Mouse (Mus musculus) neural tube, embryonic 14.5 days (tissue): ENCODE results near the gene Gm16181. TPM values are rescaled to one million over a fixed set of nuclear protein-coding genes. Genes with fewer than 3 reads are reported as not detected.

Source experiments
- ATAC-seq: fragments of 200-750 bp; cut with Nextera tagmentation; 2 replicates; pipeline ENCODE4 v1.8.0; 2017; ENCODE audit warnings: low read depth, mild to moderate bottlenecking, moderate TSS enrichment, moderate library complexity
- H3K27ac ChIP-seq: fragments of 300-500 bp; sonication (generic); 2 replicates; pipeline ENCODE4 v1.5.1; 2014; ENCODE audit warnings: low read depth, mild to moderate bottlenecking, control low read depth, low read length, moderate library complexity, mixed read lengths
- H3K27me3 ChIP-seq: fragments of 300-500 bp; sonication (generic); 2 replicates; pipeline ENCODE4 v1.6.1; 2014; ENCODE audit warnings: low read length; ENCODE audit not compliant: control insufficient read depth, insufficient read depth
- H3K36me3 ChIP-seq: fragments of 300-500 bp; sonication (generic); 2 replicates; pipeline ENCODE4 v1.6.1; 2014; ENCODE audit warnings: low read length, mixed read lengths; ENCODE audit not compliant: control insufficient read depth, insufficient read depth
- H3K4me1 ChIP-seq: fragments of 300-500 bp; sonication (generic); 2 replicates; pipeline ENCODE4 v1.6.1; 2014; ENCODE audit warnings: low read length; ENCODE audit not compliant: control insufficient read depth, insufficient read depth
- H3K4me2 ChIP-seq: fragments of 300-500 bp; sonication (generic); 2 replicates; pipeline ENCODE4 v1.6.1; 2014; ENCODE audit warnings: mild to moderate bottlenecking, low read depth, low read length, control low read depth
- H3K4me3 ChIP-seq: fragments of 300-500 bp; sonication (generic); 2 replicates; pipeline ENCODE4 v1.5.1; 2014; ENCODE audit warnings: low read depth, low read length, control low read depth, mixed read lengths
- H3K9ac ChIP-seq: fragments of 300-500 bp; sonication (generic); replicated peaks from 2 replicates; pipeline ENCODE4 v1.6.1; 2014; ENCODE audit warnings: low read depth, mild to moderate bottlenecking, control low read depth, low read length, mixed read lengths
- H3K9me3 ChIP-seq: fragments of 300-500 bp; sonication (generic); 2 replicates; pipeline ENCODE4 v1.6.1; 2016; ENCODE audit warnings: low read length; ENCODE audit not compliant: control insufficient read depth
- WGBS: fragments of 180-500 bp; shearing (Covaris S2); extraction: QIAGEN DNeasy Blood & Tissue Kit; methylation state at CpG from one replicate; pipeline ENCODE4 v1.1.7; 2014; 5-methylcytosine and 5-hydroxymethylcytosine counted together
- polyA plus RNA-seq: library from polyadenylated mRNA; unstranded; fragments of >200 nt; fragmentation: Nextera tagmentation; extraction: Ambion mirVana; gene quantifications from 2 replicates; pipeline ENCODE4 v1.2.1, GENCODE M21; 2014

The Gm16181 gene
- polyA plus RNA-seq: 0.44 TPM in 1 of 2 replicates, not detected in the other

- Histone ChIP-seq H3K4me1 (no peaks in the 10 kb centered on the region), H3K9me3 (no peaks in the 10 kb centered on the region), H3K36me3 (peaks cover 9% of the 10 kb centered on the region; the same call in 1 of the 2 replicates), H3K4me3 (no peak within 1 kb of the TSS), H3K27ac (no peak within 1 kb of the TSS), H3K27me3 (no peaks in the 10 kb centered on the region), H3K4me2 (no peak within 1 kb of the TSS), H3K9ac (no peak within 1 kb of the TSS)
- no peak for ATAC-seq
- WGBS: 85% methylated on average over 28 of the region's 28 CpGs
Observed at GRCm38 (mm10) chr17:35220156-35220952, at the start of gene Gm16181. TSS of gene Gm16181 (plus strand) at chr17:35220834.

GRCm38 (mm10) chr17:35172445-35173234 lies 48.0 kb upstream of the Gm16181 start:
- 74% methylated on average over 11 of the region's 11 CpGs for WGBS
- Histone ChIP-seq H3K9me3 (no peaks in the 10 kb centered on the region; the same call in 1 of the 2 replicates), H3K4me1 (no peaks in the 10 kb centered on the region), H3K4me2 (no peak overlapping the region), H3K27ac (no peak overlapping the region), H3K27me3 (no peaks in the 10 kb centered on the region), H3K4me3 (no peak overlapping the region), H3K36me3 (no peaks in the 10 kb centered on the region), H3K9ac (no peak overlapping the region)
- ATAC-seq: no peak

- WGBS: 80% methylated on average over 3 of the region's 3 CpGs
- Histone ChIP-seq H3K27ac (no peak overlapping the region), H3K4me3 (no peak overlapping the region), H3K9me3 (no peaks in the 10 kb centered on the region; the same call in 1 of the 2 replicates), H3K9ac (no peak overlapping the region), H3K4me1 (no peaks in the 10 kb centered on the region), H3K27me3 (no peaks in the 10 kb centered on the region), H3K4me2 (no peak overlapping the region), H3K36me3 (no peaks in the 10 kb centered on the region)
- no peak for ATAC-seq
Observed at GRCm38 (mm10) chr17:35173329-35173728, 47.3 kb upstream of the Gm16181 start.

- Histone ChIP-seq H3K27ac (no peak overlapping the region), H3K9ac (no peak overlapping the region), H3K36me3 (no peaks in the 10 kb centered on the region), H3K4me2 (no peak overlapping the region), H3K4me1 (no peaks in the 10 kb centered on the region), H3K27me3 (no peaks in the 10 kb centered on the region), H3K9me3 (no peaks in the 10 kb centered on the region; the same call in 1 of the 2 replicates), H3K4me3 (no peak overlapping the region)
- 76% methylated on average over 8 of the region's 8 CpGs for WGBS
- no peak for ATAC-seq
Observed at GRCm38 (mm10) chr17:35174201-35174977, 46.2 kb upstream of the Gm16181 start.

GRCm38 (mm10) chr17:35175382-35175781 lies 45.3 kb upstream of the Gm16181 start:
- Histone ChIP-seq H3K9ac (no peak overlapping the region), H3K4me2 (no peak overlapping the region), H3K9me3 (no peaks in the 10 kb centered on the region; the same call in 1 of the 2 replicates), H3K4me3 (no peak overlapping the region), H3K36me3 (no peaks in the 10 kb centered on the region), H3K4me1 (no peaks in the 10 kb centered on the region), H3K27ac (no peak overlapping the region), H3K27me3 (no peaks in the 10 kb centered on the region)
- 83% methylated on average over 6 of the region's 6 CpGs for WGBS
- ATAC-seq: no peak

GRCm38 (mm10) chr17:35175968-35176367 lies 44.7 kb upstream of the Gm16181 start, which contains the start of gene Aif1:
TSS of gene Aif1 (minus strand) at chr17:35176068.
- Histone ChIP-seq H3K4me3 (no peak within 1 kb of the TSS), H3K4me2 (no peak within 1 kb of the TSS), H3K9me3 (no peaks in the 10 kb centered on the region; the same call in 1 of the 2 replicates), H3K36me3 (no peaks in the 10 kb centered on the region), H3K27ac (no peak within 1 kb of the TSS), H3K27me3 (no peaks in the 10 kb centered on the region), H3K4me1 (no peaks in the 10 kb centered on the region), H3K9ac (no peak within 1 kb of the TSS)
- no peak for ATAC-seq
- 57% methylated on average over 2 of the region's 2 CpGs for WGBS

- H3K9ac ChIP-seq: no peak overlapping the region
- H3K4me1 ChIP-seq: no peaks in the 10 kb centered on the region
- no peaks in the 10 kb centered on the region for H3K27me3 ChIP-seq
- H3K27ac ChIP-seq: no peak overlapping the region
- H3K36me3 ChIP-seq: no peaks in the 10 kb centered on the region
- ATAC-seq: no peak; the same call in 1 of the 2 replicates
- no peak overlapping the region for H3K4me2 ChIP-seq
- H3K9me3 ChIP-seq: no peaks in the 10 kb centered on the region; the same call in 1 of the 2 replicates
- H3K4me3 ChIP-seq: no peak overlapping the region
- 14% methylated on average over 5 of the region's 5 CpGs for WGBS
Observed at GRCm38 (mm10) chr17:35178528-35178927, 42.1 kb upstream of the Gm16181 start.

GRCm38 (mm10) chr17:35180093-35180492 lies 40.5 kb upstream of the Gm16181 start:
- H3K4me2 ChIP-seq: no peak overlapping the region
- H3K4me1 ChIP-seq: no peaks in the 10 kb centered on the region
- H3K4me3 ChIP-seq: no peak overlapping the region
- no peaks in the 10 kb centered on the region; the same call in 1 of the 2 replicates for H3K9me3 ChIP-seq
- ATAC-seq: no peak
- WGBS: 84% methylated on average over 5 of the region's 5 CpGs
- no peaks in the 10 kb centered on the region for H3K36me3 ChIP-seq
- H3K9ac ChIP-seq: no peak overlapping the region
- no peaks in the 10 kb centered on the region for H3K27me3 ChIP-seq
- H3K27ac ChIP-seq: no peak overlapping the region
